Comparison of ENCODE assay signal across 35 mouse cellular contexts in genomic region chr2:127347147-127347985, GRCm38 (mm10). TPM values are rescaled to one million over a fixed set of nuclear protein-coding genes. Genes with fewer than 3 reads are reported as not detected.
DNase-seq lines count a peak whose midpoint lies in the region; ATAC-seq and TF ChIP-seq lines count a peak whose summit lies in the region.
"Had no signal": no experiment of that assay in that cellular context is flagged by ENCODE, and none has a peak within 500 bp of the region (broad histone marks: within the 10 kb centered on the region; RNA-seq: fewer than 3 reads in every experiment).

No protein-coding gene starts in this region.

- WGBS in hindbrain, postnatal 0 days, result 70% methylated on average over 13 of the region's 13 CpGs
- 83% methylated on average over 13 of the region's 13 CpGs for WGBS in hindbrain, embryonic 10.5 days
- 72% methylated on average over 13 of the region's 13 CpGs for WGBS in limb, embryonic 15.5 days
- WGBS in limb, embryonic 10.5 days, result 86% methylated on average over 13 of the region's 13 CpGs

- no peaks in the 10 kb centered on the region for H3K9me3 ChIP-seq in hindbrain, postnatal 0 days (ENCODE audit: low read length)
- no peaks in the 10 kb centered on the region for H3K9me3 ChIP-seq in hindbrain, embryonic 10.5 days
- no peaks in the 10 kb centered on the region for H3K9me3 ChIP-seq in limb, embryonic 15.5 days
- no peaks in the 10 kb centered on the region for H3K9me3 ChIP-seq in limb, embryonic 10.5 days (replicated peaks)
- H3K9me3 ChIP-seq: embryonic facial prominence, embryonic 13.5 days; forebrain, embryonic 10.5 days; forebrain, embryonic 13.5 days; G1E; hindbrain, embryonic 13.5 days had no signal

- H3K9ac ChIP-seq in hindbrain, postnatal 0 days (replicated peaks; ENCODE audit: low read length), result no peak overlapping the region
- H3K9ac ChIP-seq in limb, embryonic 15.5 days, result no peak overlapping the region
- H3K9ac ChIP-seq: embryonic facial prominence, embryonic 13.5 days; forebrain, embryonic 13.5 days; forebrain, postnatal 0 days; hindbrain, embryonic 13.5 days had no signal

- no peak for TF ChIP-seq CTCF in hindbrain, postnatal 0 days (IDR thresholded peaks at IDR 0.05; ENCODE audit: low read depth)

- H3K4me1 ChIP-seq in hindbrain, postnatal 0 days (ENCODE audit: insufficient read depth, low read length), result no peaks in the 10 kb centered on the region
- H3K4me1 ChIP-seq in hindbrain, embryonic 10.5 days (replicated peaks), result no peaks in the 10 kb centered on the region
- no peaks in the 10 kb centered on the region for H3K4me1 ChIP-seq in limb, embryonic 15.5 days
- H3K4me1 ChIP-seq in limb, embryonic 10.5 days, result no peaks in the 10 kb centered on the region
- H3K4me1 ChIP-seq: embryonic facial prominence, embryonic 13.5 days; forebrain, embryonic 10.5 days; forebrain, embryonic 13.5 days; hindbrain, embryonic 13.5 days had no signal

- H3K4me2 ChIP-seq in hindbrain, postnatal 0 days (ENCODE audit: low read depth, low read length), result no peak overlapping the region
- no peak overlapping the region for H3K4me2 ChIP-seq in limb, embryonic 15.5 days
- H3K4me2 ChIP-seq: embryonic facial prominence, embryonic 13.5 days; forebrain, embryonic 13.5 days; heart, embryonic 11.5 days; hindbrain, embryonic 13.5 days had no signal

- peak; percentile 11 to 32 for DNase-seq in cerebellum, adult 18-20 months
- DNase-seq in cerebellum, postnatal 14 days, result peak; percentile 33 to 52
- DNase-seq in cerebellum, postnatal 4 days (ENCODE audit: low spot score in 2 of 2), result no peak
- DNase-seq in hindbrain, postnatal 0 days (ENCODE audit: low spot score), result no peak
- DNase-seq in hindbrain, embryonic 10.5 days (ENCODE audit: low spot score), result no peak
- DNase-seq in limb, embryonic 10.5 days (ENCODE audit: low spot score), result no peak
- DNase-seq: adrenal gland, postnatal 10 days; adrenal gland, postnatal 36 days; B cell, adult 2 months; forebrain, postnatal 0 days; gastrocnemius, adult 2 months; gastrocnemius, postnatal 14 days; heart, adult 11 months; kidney, adult 18-20 months had no signal

- H3K36me3 ChIP-seq in hindbrain, postnatal 0 days (ENCODE audit: insufficient read depth, low read length), result no peaks in the 10 kb centered on the region
- no peaks in the 10 kb centered on the region for H3K36me3 ChIP-seq in hindbrain, embryonic 10.5 days
- no peaks in the 10 kb centered on the region for H3K36me3 ChIP-seq in limb, embryonic 15.5 days
- H3K36me3 ChIP-seq in limb, embryonic 10.5 days, result no peaks in the 10 kb centered on the region
- H3K36me3 ChIP-seq: embryonic facial prominence, embryonic 13.5 days; forebrain, embryonic 10.5 days; G1E; hindbrain, embryonic 13.5 days had no signal

- H3K4me3 ChIP-seq in hindbrain, postnatal 0 days (ENCODE audit: low read length), result no peak overlapping the region
- H3K4me3 ChIP-seq in hindbrain, embryonic 10.5 days, result no peak overlapping the region
- no peak overlapping the region for H3K4me3 ChIP-seq in limb, embryonic 15.5 days
- no peak overlapping the region for H3K4me3 ChIP-seq in limb, embryonic 10.5 days
- H3K4me3 ChIP-seq: embryonic facial prominence, embryonic 13.5 days; forebrain, embryonic 10.5 days; forebrain, embryonic 13.5 days; gastrocnemius, adult 2 months; hindbrain, embryonic 13.5 days had no signal

- ATAC-seq in cerebellum, adult (ENCODE audit: insufficient number of reproducible peaks, low FRiP score, low TSS enrichment), result no peak
- peak; percentile 56; the same call in 1 of the 2 replicates for ATAC-seq in hindbrain, postnatal 0 days
- ATAC-seq in limb, embryonic 15.5 days (ENCODE audit: insufficient number of reproducible peaks, low FRiP score, low TSS enrichment, low read depth), result 0 out of 2 replicates have a peak, but pooled peaks have one; percentile 50
- ATAC-seq: forebrain, embryonic 13.5 days; forebrain, postnatal 0 days; hindbrain, embryonic 16.5 days; inflammation-experienced regulatory T-cells, adult 6 months; intestine, embryonic 16.5 days had no signal

- H3K27me3 ChIP-seq in hindbrain, postnatal 0 days (ENCODE audit: insufficient read depth, low read length), result no peaks in the 10 kb centered on the region
- H3K27me3 ChIP-seq in hindbrain, embryonic 10.5 days (ENCODE audit: insufficient read depth, poor library complexity, severe bottlenecking), result no peaks in the 10 kb centered on the region
- H3K27me3 ChIP-seq in limb, embryonic 15.5 days, result 0 out of 2 replicates have a peak, but pooled peaks cover 3% of the 10 kb centered on the region
- H3K27me3 ChIP-seq in limb, embryonic 10.5 days (ENCODE audit: low read depth, poor library complexity, severe bottlenecking), result peaks cover 12% of the 10 kb centered on the region; the same call in 1 of the 2 replicates
- H3K27me3 ChIP-seq: CH12.LX, Patski had no signal

- no peak overlapping the region for H3K27ac ChIP-seq in hindbrain, postnatal 0 days
- H3K27ac ChIP-seq in hindbrain, embryonic 10.5 days, result no peak overlapping the region
- no peak overlapping the region for H3K27ac ChIP-seq in limb, embryonic 15.5 days
- no peak overlapping the region for H3K27ac ChIP-seq in limb, embryonic 10.5 days
- H3K27ac ChIP-seq: embryonic facial prominence, embryonic 13.5 days; forebrain, embryonic 10.5 days; forebrain, embryonic 13.5 days; gastrocnemius, adult 2 months; hindbrain, embryonic 13.5 days had no signal

RNA-seq across cellular contexts. Expression of gene Astl, which starts 8.9 kb away (rescaled TPM):
- not detected in 2 replicates for total RNA-seq in hindbrain, postnatal 0 days (2014; rRNA removed)
- not detected in 2 replicates for polyA plus RNA-seq in hindbrain, postnatal 0 days (2015; fragmentation: Nextera tagmentation; extraction: Ambion mirVana)
- not detected in 2 replicates for polyA plus RNA-seq in hindbrain, embryonic 10.5 days (2016; fragmentation: Nextera tagmentation; extraction: Ambion mirVana)
- polyA plus RNA-seq in limb, embryonic 15.5 days (2015; fragmentation: Nextera tagmentation; extraction: Ambion mirVana), result 0.12 and 0.22 TPM in 2 replicates
- polyA plus RNA-seq in limb, embryonic 10.5 days (2016; fragmentation: Nextera tagmentation; extraction: Ambion mirVana), result 0.08 and 0.09 TPM in 2 replicates
- total RNA-seq: adrenal gland, adult 18-20 months; adrenal gland, postnatal 36 days; common myeloid progenitor, adult 5-6 weeks; forebrain, postnatal 0 days; gastrocnemius, postnatal 14 days; heart, adult 8-10 months; heart, postnatal 25 days had no signal
- polyA plus RNA-seq: forebrain, embryonic 10.5 days; forebrain, embryonic 13.5 days; forebrain, postnatal 0 days; frontal cortex, adult 2 months; G1E; heart, embryonic 11.5 days; heart, embryonic 14.5 days; heart, postnatal 0 days; hindbrain, embryonic 13.5 days; hindbrain, embryonic 16.5 days; intestine, embryonic 16.5 days; kidney, embryonic 14.5 days; Patski had no signal

RNA-seq across cellular contexts. Expression of gene Dusp2, which starts 11.4 kb away (rescaled TPM):
- total RNA-seq in hindbrain, postnatal 0 days (2014; rRNA removed), result 8.7 and 14.3 TPM in 2 replicates
- polyA plus RNA-seq in hindbrain, postnatal 0 days (2015; fragmentation: Nextera tagmentation; extraction: Ambion mirVana), result 19.4 and 19.9 TPM in 2 replicates
- 5.2 and 5.7 TPM in 2 replicates for polyA plus RNA-seq in hindbrain, embryonic 10.5 days (2016; fragmentation: Nextera tagmentation; extraction: Ambion mirVana)
- polyA plus RNA-seq in limb, embryonic 15.5 days (2015; fragmentation: Nextera tagmentation; extraction: Ambion mirVana), result 7.4 TPM in 2 replicates
- polyA plus RNA-seq in limb, embryonic 10.5 days (2016; fragmentation: Nextera tagmentation; extraction: Ambion mirVana), result 6.4 and 7.6 TPM in 2 replicates
- polyA plus RNA-seq: G1E had no signal

RNA-seq across cellular contexts. Expression of gene Adra2b, which starts 15.6 kb away (rescaled TPM):
- 0.47 and 0.99 TPM in 2 replicates for total RNA-seq in hindbrain, postnatal 0 days (2014; rRNA removed)
- polyA plus RNA-seq in hindbrain, postnatal 0 days (2015; fragmentation: Nextera tagmentation; extraction: Ambion mirVana), result 0.89 and 1.1 TPM in 2 replicates
- polyA plus RNA-seq in hindbrain, embryonic 10.5 days (2016; fragmentation: Nextera tagmentation; extraction: Ambion mirVana), result 2.3 and 3.0 TPM in 2 replicates
- polyA plus RNA-seq in limb, embryonic 15.5 days (2015; fragmentation: Nextera tagmentation; extraction: Ambion mirVana), result 0.38 and 0.48 TPM in 2 replicates
- 1.7 and 1.9 TPM in 2 replicates for polyA plus RNA-seq in limb, embryonic 10.5 days (2016; fragmentation: Nextera tagmentation; extraction: Ambion mirVana)
- polyA plus RNA-seq: G1E, Patski had no signal

Comparison
In these comparisons a context has a peak if more than half of its experiments do, and no peak if none do; other contexts are left out.
1. DNase-seq: peak in cerebellum, adult 18-20 months (2 of 2) and cerebellum, postnatal 14 days (2 of 2); none in cerebellum, postnatal 4 days (0 of 2), hindbrain, postnatal 0 days (single experiment), hindbrain, embryonic 10.5 days (single experiment) and limb, embryonic 10.5 days (single experiment).